Mouse (Mus musculus) megakaryocyte, embryonic 14.5 days (primary cell): ENCODE results near the gene Uso1. TPM values are rescaled to one million over a fixed set of nuclear protein-coding genes. Genes with fewer than 3 reads are reported as not detected.
"Not testable (repeated sequence)": the region's sequence is repeated elsewhere in the genome, so short reads cannot be mapped to it uniquely, and the experiment has no call there.

Source experiments
- H3K27me3 ChIP-seq: replicated peaks from 2 replicates; pipeline ENCODE3; 2012; ENCODE audit warnings: inconsistent platforms
- H3K36me3 ChIP-seq: replicated peaks from 2 replicates; pipeline ENCODE3; 2012; ENCODE audit warnings: low read length, inconsistent platforms, mixed read lengths
- H3K4me1 ChIP-seq: 2 replicates; pipeline ENCODE4 v1.6.1; 2012; ENCODE audit warnings: inconsistent platforms
- H3K4me3 ChIP-seq: replicated peaks from 2 replicates; pipeline ENCODE3; 2012; ENCODE audit warnings: moderate library complexity, mild to moderate bottlenecking, inconsistent platforms
- H3K9me3 ChIP-seq: 2 replicates; pipeline ENCODE4 v1.6.1; 2012; ENCODE audit warnings: inconsistent platforms
- FLI1 ChIP-seq: IDR thresholded peaks from 2 replicates; pipeline ENCODE4 v1.6.1; 2012; ENCODE audit warnings: low read length, inconsistent platforms, mixed read lengths
- GATA1 ChIP-seq: IDR thresholded peaks from 3 replicates; pipeline ENCODE4 v1.6.1; 2012; ENCODE audit warnings: mixed read lengths, low read length, inconsistent platforms, borderline replicate concordance
- polyA plus RNA-seq: library from polyadenylated mRNA; stranded (reverse); fragments of >175 nt; gene quantifications from 2 replicates; pipeline ENCODE4 v1.2.3, GENCODE M21; 2012; ENCODE audit warnings: low replicate concordance; ENCODE audit not compliant: insufficient read depth

Gene Uso1
- polyA plus RNA-seq, 1 experiment = 24.1 TPM

GRCm38 (mm10) chr5:92125446-92125845 lies 12.3 kb upstream of the Uso1 start:
- Histone ChIP-seq H3K9me3 (peaks cover 9% of the 10 kb centered on the region), H3K4me1 (peaks cover 49% of the 10 kb centered on the region), H3K4me3 (no peak overlapping the region), H3K36me3 (peaks cover 31% of the 10 kb centered on the region), H3K27me3 (no peaks in the 10 kb centered on the region)
- no peak for TF ChIP-seq GATA1
- TF ChIP-seq FLI1 = no peak

DNA sequence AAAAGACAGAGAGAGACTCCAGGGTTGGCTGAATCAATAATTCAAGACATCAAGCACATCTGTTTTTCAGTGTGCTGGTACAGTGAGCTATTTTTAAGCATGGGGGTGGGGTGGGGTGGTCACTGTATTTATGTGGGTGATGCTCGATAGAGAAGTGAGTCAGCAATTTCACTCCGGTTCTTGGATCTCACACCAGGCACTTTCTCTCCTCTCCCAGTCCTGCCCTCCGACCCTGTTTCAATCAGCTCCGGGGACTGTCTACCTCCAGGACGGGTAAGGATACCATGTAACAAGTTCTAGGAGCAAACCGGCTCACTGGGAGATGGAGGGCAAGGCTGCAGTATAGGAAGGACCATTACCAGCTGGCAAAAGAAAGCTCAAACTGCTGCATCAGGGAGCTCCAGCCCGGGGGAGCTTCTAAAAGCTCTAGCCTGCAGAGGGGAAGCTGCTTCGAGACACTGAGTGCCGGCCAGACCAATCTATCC lies 10.6 kb upstream of the Uso1 start:
- H3K27me3 ChIP-seq = no peaks in the 10 kb centered on the region
- H3K4me3 ChIP-seq = peak overlapping the region; percentile 90

DNA sequence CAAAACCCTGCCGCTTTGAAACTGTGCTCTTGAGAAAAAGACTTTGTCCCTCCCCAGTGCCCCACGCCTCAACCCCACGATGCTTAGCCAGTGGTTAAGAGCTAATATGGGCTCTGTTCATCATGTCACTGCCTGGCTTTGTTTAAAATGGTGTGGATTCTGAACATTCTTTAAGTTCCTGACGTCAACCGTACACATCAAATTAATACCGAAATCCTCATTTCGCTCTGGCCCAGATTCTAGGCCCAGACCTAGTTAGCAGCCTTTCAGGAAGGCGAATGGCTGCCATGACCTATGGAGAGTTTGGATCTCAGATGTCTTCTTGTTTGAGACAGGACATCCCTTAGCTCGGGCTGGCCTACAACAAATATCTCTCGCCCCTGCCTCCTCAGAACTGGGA lies 10.0 kb upstream of the Uso1 start:
- Histone ChIP-seq H3K27me3 (no peaks in the 10 kb centered on the region), H3K4me1 (peaks cover 54% of the 10 kb centered on the region), H3K4me3 (peak overlapping the region; percentile 90), H3K36me3 (peaks cover 48% of the 10 kb centered on the region), H3K9me3 (peaks cover 11% of the 10 kb centered on the region)
- TF ChIP-seq FLI1 (no peak), GATA1 (no peak)

More for the DNA sequence above, 10.6 kb upstream of the Uso1 start:
- Histone ChIP-seq H3K36me3 (peaks cover 47% of the 10 kb centered on the region), H3K9me3 (peaks cover 16% of the 10 kb centered on the region), H3K4me1 (peaks cover 54% of the 10 kb centered on the region)
- TF ChIP-seq FLI1 = no peak
- no peak for TF ChIP-seq GATA1

- peaks cover 61% of the 10 kb centered on the region for H3K4me1 ChIP-seq
- H3K36me3 ChIP-seq = peaks cover 50% of the 10 kb centered on the region
- TF ChIP-seq FLI1 (no peak), GATA1 (peak; percentile 40; the same call in 1 of the 3 replicates)
- no peaks in the 10 kb centered on the region for H3K27me3 ChIP-seq
- peak overlapping the region; percentile 90 for H3K4me3 ChIP-seq
- H3K9me3 ChIP-seq = peaks cover 6% of the 10 kb centered on the region; the same call in 1 of the 2 replicates
These were observed 9.2 kb upstream of the Uso1 start for GRCm38 (mm10) chr5:92128570-92128969.

DNA sequence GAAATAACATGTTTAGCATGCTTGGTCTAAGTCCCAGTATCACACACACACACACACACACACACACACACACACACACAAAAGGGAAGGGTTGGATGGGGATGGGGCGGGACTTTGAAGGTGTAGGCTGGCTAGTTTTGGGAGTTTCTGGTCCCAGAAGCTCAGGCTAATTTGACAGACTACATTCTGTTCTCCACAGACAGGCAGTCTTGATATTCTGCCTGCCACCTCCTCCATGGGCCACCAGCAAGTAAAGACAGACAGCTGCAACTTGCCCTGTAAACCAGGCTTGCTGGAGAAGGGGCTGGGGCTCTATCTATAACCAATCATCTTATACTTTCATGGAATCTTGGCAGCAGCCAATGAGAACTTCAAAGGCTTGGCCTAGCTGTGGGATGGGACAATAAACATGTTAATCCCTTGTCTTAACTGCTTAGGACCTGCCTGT lies 8.4 kb upstream of the Uso1 start:
- Histone ChIP-seq H3K27me3 (no peaks in the 10 kb centered on the region), H3K4me1 (peaks cover 60% of the 10 kb centered on the region), H3K4me3 (peak overlapping the region; percentile 90), H3K36me3 (peaks cover 47% of the 10 kb centered on the region), H3K9me3 (peaks cover 6% of the 10 kb centered on the region; the same call in 1 of the 2 replicates)
- TF ChIP-seq FLI1 = no peak
- no peak for TF ChIP-seq GATA1

- Histone ChIP-seq H3K9me3 (peaks cover 6% of the 10 kb centered on the region; the same call in 1 of the 2 replicates), H3K4me1 (peaks cover 62% of the 10 kb centered on the region), H3K4me3 (no peak overlapping the region), H3K36me3 (peaks cover 45% of the 10 kb centered on the region), H3K27me3 (no peaks in the 10 kb centered on the region)
- TF ChIP-seq FLI1 (no peak), GATA1 (no peak)
These were observed 7.6 kb upstream of the Uso1 start for GRCm38 (mm10) chr5:92130040-92130682.

GRCm38 (mm10) chr5:92132127-92132526 lies 5.6 kb upstream of the Uso1 start:
- Histone ChIP-seq H3K4me1 (peaks cover 69% of the 10 kb centered on the region), H3K4me3 (no peak overlapping the region), H3K27me3 (no peaks in the 10 kb centered on the region), H3K9me3 (peaks cover 6% of the 10 kb centered on the region; the same call in 1 of the 2 replicates), H3K36me3 (peaks cover 49% of the 10 kb centered on the region)
- no peak for TF ChIP-seq FLI1
- TF ChIP-seq GATA1 = no peak

GRCm38 (mm10) chr5:92133006-92133405 lies 4.7 kb upstream of the Uso1 start:
- not testable (repeated sequence) for H3K27me3 ChIP-seq, H3K9me3 ChIP-seq, H3K4me3 ChIP-seq
- Histone ChIP-seq H3K4me1 (peaks cover 60% of the 10 kb centered on the region), H3K36me3 (peaks cover 49% of the 10 kb centered on the region)

DNA sequence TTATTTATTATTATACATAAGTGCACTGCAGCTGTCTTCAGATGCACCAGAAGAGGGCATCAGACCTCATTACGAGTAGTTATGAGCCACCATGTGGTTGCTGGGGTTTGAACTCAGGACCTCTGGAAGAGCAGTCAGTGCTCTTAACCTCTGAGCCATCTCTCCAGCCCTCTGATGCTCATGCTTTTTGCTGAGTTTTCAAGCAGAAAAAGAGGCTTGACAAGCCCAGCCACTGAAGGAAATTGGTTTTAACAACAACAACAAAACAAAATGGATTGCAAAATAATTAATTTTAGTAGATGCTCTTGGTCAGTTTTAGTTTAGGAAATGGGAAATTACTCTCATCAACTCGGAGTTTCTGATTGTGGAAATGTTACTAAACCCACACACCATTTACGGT lies 2.8 kb upstream of the Uso1 start:
- TF ChIP-seq FLI1 = no peak
- no peak for TF ChIP-seq GATA1
- Histone ChIP-seq H3K36me3 (peaks cover 52% of the 10 kb centered on the region), H3K4me3 (no peak overlapping the region), H3K27me3 (no peaks in the 10 kb centered on the region), H3K4me1 (peaks cover 53% of the 10 kb centered on the region), H3K9me3 (peaks cover 6% of the 10 kb centered on the region; the same call in 1 of the 2 replicates)

- Histone ChIP-seq H3K27me3 (no peaks in the 10 kb centered on the region), H3K4me1 (peaks cover 47% of the 10 kb centered on the region), H3K9me3 (peaks cover 1% of the 10 kb centered on the region; the same call in 1 of the 2 replicates), H3K36me3 (peaks cover 38% of the 10 kb centered on the region), H3K4me3 (peak overlapping the region; percentile 93)
- no peak for TF ChIP-seq FLI1
- no peak for TF ChIP-seq GATA1
These were observed 1.1 kb upstream of the Uso1 start for GRCm38 (mm10) chr5:92136536-92137238.
